Comparison of ENCODE assay signal across 24 mouse cellular contexts in the genomic region with DNA sequence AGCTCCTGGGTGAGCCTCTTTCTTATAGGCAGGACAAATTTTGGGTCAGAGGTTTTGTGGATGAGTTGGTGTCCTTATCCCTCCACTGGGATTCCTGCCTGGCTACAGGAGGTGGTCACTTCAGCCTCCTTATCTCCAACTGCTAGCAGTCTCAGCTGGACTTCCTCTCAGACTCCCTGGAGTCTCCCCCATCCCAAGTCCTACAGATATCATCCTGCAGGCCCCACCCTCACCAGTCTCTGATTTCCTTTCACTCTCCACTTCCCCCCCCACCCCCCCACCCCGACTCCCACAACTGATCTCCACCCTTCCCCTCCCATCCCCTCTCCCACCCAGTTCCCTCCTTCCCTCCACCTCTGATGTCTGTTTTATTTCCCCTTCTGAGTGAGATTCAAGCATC. TPM values are rescaled to one million over a fixed set of nuclear protein-coding genes. Genes with fewer than 3 reads are reported as not detected.
DNase-seq lines count a peak whose midpoint lies in the region; ATAC-seq and TF ChIP-seq lines count a peak whose summit lies in the region.
"Had no signal": no experiment of that assay in that cellular context is flagged by ENCODE, and none has a peak within 500 bp of the region (broad histone marks: within the 10 kb centered on the region; RNA-seq: fewer than 3 reads in every experiment).

No protein-coding gene starts in this region.

- no peak overlapping the region for H3K9ac ChIP-seq in heart, embryonic 13.5 days
- no peak overlapping the region for H3K9ac ChIP-seq in heart, embryonic 16.5 days (ENCODE audit: low read length)
- H3K9ac ChIP-seq in heart, adult 2 months (ENCODE audit: low read depth, low read length) = no peak overlapping the region
- H3K9ac ChIP-seq: embryonic facial prominence, embryonic 12.5 days; forebrain, embryonic 13.5 days; forebrain, embryonic 15.5 days had no signal

- H3K9me3 ChIP-seq in heart, embryonic 13.5 days = no peaks in the 10 kb centered on the region
- no peaks in the 10 kb centered on the region for H3K9me3 ChIP-seq in heart, embryonic 16.5 days (replicated peaks; ENCODE audit: control insufficient read depth, low read length)
- H3K9me3 ChIP-seq: embryonic facial prominence, embryonic 10.5 days; embryonic facial prominence, embryonic 12.5 days; forebrain, embryonic 13.5 days; forebrain, embryonic 15.5 days; G1E had no signal

- H3K4me1 ChIP-seq in heart, embryonic 13.5 days = peaks cover 15% of the 10 kb centered on the region
- peaks cover 13% of the 10 kb centered on the region for H3K4me1 ChIP-seq in heart, embryonic 16.5 days (ENCODE audit: control insufficient read depth, insufficient read depth, low read length)
- H3K4me1 ChIP-seq in heart, adult 2 months (ENCODE audit: control insufficient read depth, insufficient read depth, low read length) = no peaks in the 10 kb centered on the region

- peak overlapping the region; percentile 46 for H3K27ac ChIP-seq in heart, embryonic 13.5 days (replicated peaks)
- H3K27ac ChIP-seq in heart, embryonic 16.5 days (ENCODE audit: low read length) = no peak overlapping the region
- no peak overlapping the region for H3K27ac ChIP-seq in heart, adult 2 months
- H3K27ac ChIP-seq: embryonic facial prominence, embryonic 10.5 days; embryonic facial prominence, embryonic 12.5 days; forebrain, embryonic 13.5 days; forebrain, embryonic 15.5 days had no signal

- TF ChIP-seq EP300 in heart, adult 2 months (IDR thresholded peaks at IDR 0.05; ENCODE audit: insufficient read depth, low read depth, low read length) = no peak

- no peak for TF ChIP-seq POLR2A in heart, adult 2 months (IDR thresholded peaks at IDR 0.05; ENCODE audit: insufficient read depth, low read depth, low read length)

- no peak for TF ChIP-seq CTCF in heart, adult 2 months (IDR thresholded peaks at IDR 0.05)

- H3K27me3 ChIP-seq in heart, embryonic 13.5 days (replicated peaks) = no peaks in the 10 kb centered on the region
- no peaks in the 10 kb centered on the region for H3K27me3 ChIP-seq in heart, embryonic 16.5 days (ENCODE audit: control insufficient read depth, insufficient read depth, low read length)
- no peaks in the 10 kb centered on the region for H3K27me3 ChIP-seq in heart, adult 2 months (ENCODE audit: control insufficient read depth, insufficient read depth, low read length)
- H3K27me3 ChIP-seq: CH12.LX; embryonic facial prominence, embryonic 12.5 days had no signal

- WGBS in heart, embryonic 13.5 days = 9% methylated on average over 1 of the region's 1 CpGs
- 8% methylated on average over 1 of the region's 1 CpGs for WGBS in heart, embryonic 16.5 days
- WGBS in heart, adult 2 months = 6% methylated on average over 1 of the region's 1 CpGs

- H3K79me2 ChIP-seq in heart, adult 2 months (replicated peaks; ENCODE audit: control insufficient read depth, insufficient read depth, low read length) = no peaks in the 10 kb centered on the region

- no peaks in the 10 kb centered on the region for H3K36me3 ChIP-seq in heart, embryonic 13.5 days
- no peaks in the 10 kb centered on the region for H3K36me3 ChIP-seq in heart, embryonic 16.5 days (ENCODE audit: control insufficient read depth, insufficient read depth)
- peaks cover 2% of the 10 kb centered on the region; the same call in 1 of the 2 replicates for H3K36me3 ChIP-seq in heart, adult 2 months (ENCODE audit: control insufficient read depth, insufficient read depth, low read length)
- H3K36me3 ChIP-seq: embryonic facial prominence, embryonic 10.5 days; embryonic facial prominence, embryonic 12.5 days; forebrain, embryonic 15.5 days had no signal

- intact Hi-C loops in heart, adult 2 months (cut with DNase I) = no loop called here

- peak; percentile 82 for DNase-seq in heart, adult 11 months
- DNase-seq in heart, adult 9 months (ENCODE audit: low spot score in 2 of 2) = no peak
- DNase-seq in heart, adult 8-10 months (ENCODE audit: low spot score) = no peak
- DNase-seq in heart, adult 2 months = no peak
- DNase-seq: adrenal gland, adult 8-10 months; adrenal gland, postnatal 14 days; adrenal gland, postnatal 36 days; B cell, adult 2 months; cerebellum, adult 11-12 months; cerebellum, adult 2 months; cerebellum, adult 9-10 months; cerebellum, postnatal 10 days; cerebellum, postnatal 25 days had no signal

- H3K4me2 ChIP-seq in heart, embryonic 13.5 days = no peak overlapping the region
- no peak overlapping the region for H3K4me2 ChIP-seq in heart, embryonic 16.5 days (ENCODE audit: low read depth, low read length)
- H3K4me2 ChIP-seq: embryonic facial prominence, embryonic 12.5 days; forebrain, embryonic 13.5 days; forebrain, embryonic 15.5 days had no signal

- no peak; the same call in 1 of the 2 replicates for ATAC-seq in heart, embryonic 13.5 days (ENCODE audit: extremely low read depth, insufficient number of reproducible peaks, low FRiP score, low TSS enrichment)
- 0 out of 2 replicates have a peak, but pooled peaks have one; percentile 46 for ATAC-seq in heart, embryonic 16.5 days (replicated peaks; ENCODE audit: extremely low read depth, insufficient read depth, low FRiP score)
- ATAC-seq: activated CD4-positive, CD25-positive, alpha-beta regulatory T cell, adult 4 months; CD4-positive, CD25-positive, alpha-beta regulatory T cell, adult 4 months; forebrain, embryonic 13.5 days; forebrain, embryonic 15.5 days; Patski had no signal

- no peak overlapping the region for H3K4me3 ChIP-seq in heart, embryonic 13.5 days
- H3K4me3 ChIP-seq in heart, embryonic 16.5 days (ENCODE audit: low read length) = no peak overlapping the region
- no peak overlapping the region for H3K4me3 ChIP-seq in heart, adult 2 months
- H3K4me3 ChIP-seq: embryonic facial prominence, embryonic 10.5 days; embryonic facial prominence, embryonic 12.5 days; forebrain, embryonic 13.5 days; forebrain, embryonic 15.5 days had no signal

RNA-seq across cellular contexts. Expression of a gene that starts 3.4 kb away (rescaled TPM):
- 23.6 and 24.3 TPM in 2 replicates for polyA plus RNA-seq in heart, embryonic 13.5 days (2015; fragmentation: Nextera tagmentation; extraction: Ambion mirVana)
- total RNA-seq in heart, adult 8-10 months (2022) = 10 to 100 TPM; 25.9 to 31.5 (median 28.5) TPM
- 27.6 TPM in 2 replicates for polyA plus RNA-seq in heart, embryonic 16.5 days (2015; fragmentation: Nextera tagmentation; extraction: Ambion mirVana)
- 10 to 100 TPM; 25.0 to 28.2 TPM for total RNA-seq in heart, adult 2 months (2021)
- polyA plus RNA-seq in heart, adult 2 months (2012; rRNA removed) = 34.9 and 42.4 TPM in 2 replicates

RNA-seq across cellular contexts. Expression of a gene that starts 10.9 kb away (rescaled TPM):
- 16.5 and 17.7 TPM in 2 replicates for polyA plus RNA-seq in heart, embryonic 13.5 days (2015; fragmentation: Nextera tagmentation; extraction: Ambion mirVana)
- 10 to 100 TPM; 10.1 to 14.1 (median 12.5) TPM for total RNA-seq in heart, adult 8-10 months (2022)
- 14.9 and 15.2 TPM in 2 replicates for polyA plus RNA-seq in heart, embryonic 16.5 days (2015; fragmentation: Nextera tagmentation; extraction: Ambion mirVana)
- 10 to 100 TPM; 10.4 to 11.4 TPM for total RNA-seq in heart, adult 2 months (2021)
- polyA plus RNA-seq in heart, adult 2 months (2012; rRNA removed) = 11.9 and 12.6 TPM in 2 replicates

RNA-seq across cellular contexts. Expression of a gene that starts 45.9 kb away (rescaled TPM):
- polyA plus RNA-seq in heart, embryonic 13.5 days (2015; fragmentation: Nextera tagmentation; extraction: Ambion mirVana) = 71.8 and 83.9 TPM in 2 replicates
- total RNA-seq in heart, adult 8-10 months (2022) = 10 to 100 TPM; 53.5 to 62.6 (median 56.4) TPM
- 109 and 112 TPM in 2 replicates for polyA plus RNA-seq in heart, embryonic 16.5 days (2015; fragmentation: Nextera tagmentation; extraction: Ambion mirVana)
- 10 to 100 TPM; 51.7 to 59.9 TPM for total RNA-seq in heart, adult 2 months (2021)
- 118 and 172 TPM in 2 replicates for polyA plus RNA-seq in heart, adult 2 months (2012; rRNA removed)

RNA-seq across cellular contexts. Expression of a gene that starts 51.5 kb away (rescaled TPM):
- polyA plus RNA-seq in heart, embryonic 13.5 days (2015; fragmentation: Nextera tagmentation; extraction: Ambion mirVana) = 13.2 and 14.1 TPM in 2 replicates
- total RNA-seq in heart, adult 8-10 months (2022) = 1 to 10 TPM; 2.8 to 5.1 (median 4.2) TPM
- polyA plus RNA-seq in heart, embryonic 16.5 days (2015; fragmentation: Nextera tagmentation; extraction: Ambion mirVana) = 12.3 and 12.6 TPM in 2 replicates
- 1 to 10 TPM; 4.0 to 4.8 TPM for total RNA-seq in heart, adult 2 months (2021)
- 3.5 and 4.7 TPM in 2 replicates for polyA plus RNA-seq in heart, adult 2 months (2012; rRNA removed)
